Mouse (Mus musculus): ENCODE results near the gene Agpat4.
A peak's percentile ranks its signal among the peaks of the same experiment; 100 is the strongest.
"Not testable (repeated sequence)": the region's sequence is repeated elsewhere in the genome, so short reads cannot be mapped to it uniquely, and the experiment has no call there.

Gene Agpat4

DNA sequence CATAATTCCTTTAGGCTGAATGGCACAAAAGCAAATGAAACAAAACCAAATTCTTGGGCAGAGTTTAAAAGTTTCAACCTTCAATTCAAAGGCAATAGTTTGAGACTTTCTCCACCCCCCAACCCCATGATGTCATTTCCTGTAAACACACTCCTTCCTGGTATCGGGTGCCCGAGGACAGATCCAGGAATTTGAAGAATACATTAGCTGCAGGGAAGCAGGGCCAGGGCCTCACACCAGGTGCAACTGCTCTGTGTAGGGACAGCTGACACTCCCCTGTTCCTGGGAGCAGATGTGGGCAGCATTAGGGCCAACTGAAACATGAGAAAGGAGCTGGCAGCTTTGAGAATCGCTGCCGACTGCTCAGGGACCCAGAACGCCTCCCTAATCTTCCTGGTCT lies 76.6 kb downstream of the Agpat4 start:
- DNase-seq (ENCODE audit: inconsistent ontology term) = no peak

DNA sequence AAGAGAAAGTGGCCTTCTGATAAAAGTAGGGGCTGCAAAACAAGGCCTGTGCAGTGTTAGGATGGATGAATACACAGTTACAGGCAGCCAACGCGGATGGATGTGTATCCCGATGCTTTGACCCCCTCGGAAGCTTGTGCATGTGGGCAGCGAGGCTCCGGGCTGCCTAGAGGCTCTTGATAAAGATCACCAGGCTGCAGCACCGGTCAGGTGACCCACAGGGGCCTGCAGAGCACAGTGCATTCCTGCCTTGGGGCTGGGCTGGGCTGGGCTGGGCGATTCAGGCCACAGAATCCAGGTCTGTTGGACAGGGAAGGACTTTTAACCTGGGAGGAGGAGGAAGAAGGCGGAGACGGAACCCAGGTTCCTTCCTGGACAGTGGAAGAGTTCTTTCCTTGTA lies 77.1 kb downstream of the Agpat4 start:
- DNase-seq (ENCODE audit: inconsistent ontology term) = no peak

DNA sequence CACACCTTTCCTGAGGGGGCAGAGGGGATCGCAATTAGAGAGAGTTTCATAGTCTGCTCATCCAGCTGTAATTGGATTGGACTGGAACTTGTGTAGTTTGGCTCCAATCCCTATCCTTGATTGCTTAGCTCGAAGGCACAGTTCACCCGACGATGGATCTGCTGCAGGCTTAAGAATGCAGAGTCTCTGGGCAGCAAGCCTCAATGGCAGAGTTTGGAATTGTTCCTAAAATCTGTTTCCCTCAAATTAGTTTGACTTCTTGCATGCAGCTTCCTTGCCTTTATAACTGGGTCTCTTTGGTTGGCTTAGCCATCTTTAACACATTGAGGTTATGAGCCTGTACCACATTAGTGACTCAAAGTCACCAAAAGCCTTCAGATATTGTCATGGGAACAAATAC lies 81.4 kb downstream of the Agpat4 start:
- peak; percentile 72 for DNase-seq (ENCODE audit: inconsistent ontology term)

DNA sequence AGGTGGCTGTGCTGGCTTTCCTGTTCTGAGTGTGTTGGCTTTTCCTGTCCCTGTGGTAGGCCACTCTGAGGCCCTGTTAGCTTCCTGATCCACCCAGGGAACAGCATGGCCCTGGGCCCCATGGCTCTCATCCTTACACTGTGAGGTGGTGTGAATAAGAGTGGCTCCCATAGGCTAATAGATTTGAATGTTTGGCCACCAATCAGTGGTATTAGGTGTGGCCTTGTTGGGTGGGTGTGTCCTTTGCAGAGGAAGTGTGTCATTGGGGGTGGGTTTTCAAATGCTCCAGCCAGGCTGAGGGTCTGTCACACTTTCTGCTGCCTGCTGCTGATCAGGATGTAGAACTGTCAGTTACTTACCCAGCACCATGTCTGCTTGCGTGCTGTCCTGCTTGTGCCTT lies 82.6 kb downstream of the Agpat4 start:
- DNase-seq (ENCODE audit: inconsistent ontology term) = no peak

DNA sequence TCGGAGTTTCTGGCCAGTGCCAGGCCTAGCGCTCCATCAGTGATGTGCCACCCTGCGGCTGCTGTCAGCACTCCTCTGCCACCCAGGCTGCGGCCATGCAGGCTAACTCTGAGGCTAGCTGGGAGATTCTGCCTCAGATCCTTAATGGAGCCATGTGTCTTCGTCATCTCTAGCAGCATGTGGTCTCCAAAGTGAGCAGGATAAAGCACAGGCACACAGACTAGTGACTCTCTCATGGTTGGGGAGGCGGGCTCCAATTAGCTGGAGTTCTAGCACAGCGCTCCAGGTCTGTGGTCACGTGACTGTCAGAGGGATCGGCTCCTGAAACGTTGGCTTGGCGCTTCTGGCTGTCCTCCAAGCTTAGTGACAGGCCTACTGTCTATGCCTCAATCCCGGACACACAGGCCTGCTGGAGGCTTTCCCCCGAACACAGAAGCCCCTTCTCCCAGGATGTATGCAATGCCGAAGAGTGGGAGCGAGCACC lies 85.0 kb downstream of the Agpat4 start:
- peak; percentile 75 for DNase-seq (ENCODE audit: inconsistent ontology term)

DNA sequence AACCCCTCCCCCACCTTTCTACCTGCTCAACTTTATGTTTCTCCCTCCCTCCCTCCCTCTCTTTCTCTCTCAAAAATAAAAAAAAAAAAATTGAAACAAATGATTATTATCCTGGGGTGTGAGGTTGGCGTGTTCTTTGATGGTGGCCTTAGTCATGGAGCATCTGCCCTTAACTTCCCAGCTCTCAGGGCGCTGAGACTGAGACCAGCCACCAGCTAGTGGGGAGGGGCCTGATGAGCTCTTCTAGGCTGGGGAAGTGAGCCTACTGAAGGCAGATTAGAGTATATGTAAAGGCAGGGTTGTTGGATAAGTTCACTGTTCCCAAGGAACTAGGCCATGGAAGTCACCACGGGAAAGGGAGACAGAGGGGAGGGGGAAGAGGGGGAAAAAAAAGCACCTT lies 85.7 kb downstream of the Agpat4 start:
- no peak for DNase-seq (ENCODE audit: inconsistent ontology term)

DNA sequence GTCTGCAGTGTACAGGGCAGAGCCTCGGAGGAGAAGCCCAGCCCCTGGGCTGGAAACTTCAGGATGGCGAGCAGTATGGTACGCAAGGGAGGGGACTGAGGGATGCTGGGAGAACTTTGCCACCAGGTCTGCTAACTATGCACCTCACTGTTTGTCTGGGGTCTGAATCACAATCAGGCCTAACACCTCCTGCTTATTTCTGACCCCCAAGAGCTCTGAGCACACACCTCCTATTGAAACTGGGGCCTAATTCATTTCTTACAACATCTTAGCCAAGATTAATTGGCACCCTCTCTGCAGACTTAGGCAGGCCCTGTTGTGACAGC lies 86.1 kb downstream of the Agpat4 start:
- no peak for DNase-seq (ENCODE audit: inconsistent ontology term)

DNA sequence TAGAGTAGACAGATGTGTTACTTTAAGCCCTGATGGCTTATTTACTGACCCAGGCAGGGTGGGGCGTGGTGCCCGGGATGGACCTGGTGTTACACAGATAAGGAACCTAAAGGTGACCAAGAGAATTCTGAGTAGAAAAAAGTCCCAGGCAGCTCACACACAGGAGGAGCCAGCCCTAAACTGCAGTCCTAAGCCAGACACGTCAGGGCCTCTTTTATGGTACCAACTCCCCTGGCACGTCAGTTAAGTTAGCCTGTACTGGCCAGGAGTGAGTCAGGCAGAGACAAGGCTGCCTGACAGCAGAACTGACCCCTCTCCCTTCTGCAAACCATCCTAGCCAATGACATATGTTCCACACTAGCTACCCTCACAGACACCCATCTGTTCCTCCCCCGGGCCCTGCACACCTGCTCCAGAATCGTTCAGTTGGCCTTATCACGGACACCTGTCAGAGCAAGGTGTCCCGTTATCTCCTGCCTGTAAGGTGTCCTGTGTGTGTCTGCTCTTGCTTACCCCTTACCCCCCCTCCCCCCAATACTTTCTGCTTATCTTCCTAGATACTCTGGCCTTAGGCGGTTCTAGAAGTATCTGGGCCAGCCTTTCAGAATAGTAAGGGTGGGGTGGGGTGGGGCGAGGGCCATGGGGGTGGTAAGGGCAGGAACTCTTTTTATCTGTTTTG lies 86.7 kb downstream of the Agpat4 start:
- DNase-seq (ENCODE audit: inconsistent ontology term) = no peak

DNA sequence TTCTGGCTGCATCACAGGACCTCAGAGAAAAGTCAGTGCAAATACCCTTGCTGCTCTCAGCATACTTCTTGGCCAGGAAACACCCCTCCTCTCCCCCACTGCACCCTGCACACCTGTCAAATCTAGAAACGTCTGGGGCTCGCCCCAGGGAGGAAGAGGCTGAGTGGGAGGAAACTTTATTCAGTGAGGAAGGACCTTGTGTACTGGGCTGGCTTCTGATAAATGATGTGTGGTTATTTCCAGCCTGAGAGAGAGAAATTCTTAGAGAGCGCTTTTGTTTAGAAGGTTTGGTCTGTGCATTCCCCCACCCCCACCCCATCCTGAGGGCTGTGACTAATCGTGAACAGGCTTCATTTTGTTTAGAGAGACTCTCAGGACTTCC lies 87.2 kb downstream of the Agpat4 start:
- peak; percentile 94 for DNase-seq (ENCODE audit: inconsistent ontology term)

DNA sequence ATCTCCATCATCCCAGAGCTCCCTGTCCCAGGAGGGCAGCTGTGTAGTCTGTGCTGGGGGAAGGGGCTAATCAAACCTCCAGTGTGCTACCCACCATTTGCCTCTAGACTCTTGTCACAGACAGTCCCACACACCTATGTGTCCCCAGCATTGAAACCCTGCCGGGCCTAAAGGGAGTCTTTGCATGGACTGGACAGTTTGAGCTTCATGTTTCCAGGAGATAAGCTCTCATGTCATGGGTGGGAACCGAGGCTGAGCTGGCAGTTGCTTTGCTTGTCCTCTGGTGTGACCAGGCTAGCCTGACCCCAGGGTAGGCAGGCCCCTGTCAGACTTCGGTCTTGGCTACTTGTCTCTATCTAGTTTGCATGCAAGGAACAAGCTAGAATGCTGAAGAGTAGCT lies 87.7 kb downstream of the Agpat4 start:
- DNase-seq (ENCODE audit: inconsistent ontology term) = no peak

DNA sequence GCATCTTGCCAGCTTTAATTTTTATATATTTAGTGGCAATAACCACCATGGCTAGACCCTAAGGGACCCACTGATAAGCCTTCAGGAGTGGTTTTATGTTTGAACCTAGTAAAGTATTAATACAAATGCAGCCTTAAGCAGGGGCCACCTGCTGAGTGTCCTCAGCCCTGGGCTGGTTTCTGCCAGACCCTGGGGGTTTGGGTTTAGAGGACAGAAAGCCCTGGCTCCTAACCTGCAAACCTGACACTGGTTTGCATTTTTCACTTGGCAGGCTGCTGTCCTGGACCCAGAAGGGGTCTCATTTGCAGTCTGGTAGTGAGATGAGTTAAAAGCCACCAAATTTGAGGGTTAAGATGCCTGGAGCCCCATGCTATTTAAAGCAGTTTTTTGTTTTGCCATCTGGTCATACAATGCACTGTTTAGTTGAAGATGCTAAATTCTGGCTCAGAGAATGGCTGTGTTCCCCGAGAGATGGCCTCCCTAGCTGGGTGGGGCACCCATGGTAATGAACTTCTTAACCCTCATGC lies 88.6 kb downstream of the Agpat4 start:
- no peak for DNase-seq (ENCODE audit: inconsistent ontology term)

DNA sequence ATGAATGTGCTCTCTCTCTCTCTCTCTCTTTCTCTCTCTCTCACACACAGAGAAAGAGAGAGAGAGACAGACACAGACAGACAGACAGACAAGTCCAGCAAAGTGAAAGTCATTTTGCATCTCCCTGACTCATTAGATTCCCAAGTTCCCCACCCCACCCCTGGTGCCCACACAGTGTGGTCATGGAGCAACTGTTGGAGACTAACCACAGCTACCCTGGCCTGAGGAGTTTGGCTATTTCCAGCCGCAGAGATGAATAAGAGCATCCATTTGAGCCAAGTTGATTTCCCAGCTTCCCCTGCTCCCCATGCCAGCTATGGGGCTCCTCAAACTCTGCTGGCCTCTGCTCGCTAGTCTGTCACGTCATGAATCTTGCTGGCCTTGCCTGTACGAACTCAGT lies 91.0 kb downstream of the Agpat4 start:
- DNase-seq (ENCODE audit: inconsistent ontology term) = peak; percentile 85

DNA sequence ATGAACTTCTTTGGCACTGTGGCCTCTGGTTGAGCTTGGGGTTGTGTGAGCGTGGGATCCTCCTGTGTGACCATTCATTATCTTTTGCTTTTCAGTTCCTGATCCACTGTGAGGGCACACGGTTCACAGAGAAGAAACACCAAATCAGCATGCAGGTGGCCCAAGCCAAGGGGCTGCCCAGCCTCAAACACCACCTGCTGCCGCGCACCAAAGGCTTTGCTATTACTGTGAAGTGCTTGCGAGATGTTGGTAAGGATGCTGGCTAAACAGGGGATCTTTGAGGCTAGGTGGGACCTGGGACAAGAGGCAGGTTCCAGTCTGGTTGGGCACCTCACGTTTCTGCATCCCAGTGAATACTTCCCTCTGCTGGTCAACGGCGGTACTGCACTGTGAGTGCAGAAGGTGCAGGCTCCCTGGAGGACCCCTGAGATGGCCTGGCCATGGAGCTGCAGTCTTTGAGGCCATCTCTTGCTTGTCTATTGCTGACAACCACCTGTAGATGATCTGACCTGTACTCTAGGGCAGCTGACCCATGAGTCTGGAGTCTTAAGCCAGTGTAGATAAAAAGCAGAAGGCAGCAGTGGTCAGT lies 92.1 kb downstream of the Agpat4 start:
- peak; percentile 58 for DNase-seq (ENCODE audit: inconsistent ontology term)

DNA sequence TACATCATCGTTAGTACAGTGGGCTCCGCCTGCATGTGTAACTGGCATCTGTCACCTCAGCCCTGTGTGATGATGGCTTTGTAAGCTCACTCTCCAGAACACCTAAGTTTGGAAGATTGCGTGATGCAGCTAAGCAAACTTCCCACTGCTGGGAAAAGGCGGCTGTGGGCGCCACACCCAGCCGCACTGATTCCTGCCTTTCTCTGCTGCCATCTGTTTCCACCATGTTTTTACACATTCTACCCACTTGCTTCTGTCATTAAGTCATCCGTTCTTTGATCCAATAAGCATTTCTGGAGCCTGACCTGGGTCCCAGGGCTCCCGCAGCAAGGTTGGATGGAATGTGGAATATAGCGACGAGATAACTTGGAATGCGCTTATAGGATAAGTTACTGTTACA lies 93.4 kb downstream of the Agpat4 start:
- no peak for DNase-seq (ENCODE audit: inconsistent ontology term)

DNA sequence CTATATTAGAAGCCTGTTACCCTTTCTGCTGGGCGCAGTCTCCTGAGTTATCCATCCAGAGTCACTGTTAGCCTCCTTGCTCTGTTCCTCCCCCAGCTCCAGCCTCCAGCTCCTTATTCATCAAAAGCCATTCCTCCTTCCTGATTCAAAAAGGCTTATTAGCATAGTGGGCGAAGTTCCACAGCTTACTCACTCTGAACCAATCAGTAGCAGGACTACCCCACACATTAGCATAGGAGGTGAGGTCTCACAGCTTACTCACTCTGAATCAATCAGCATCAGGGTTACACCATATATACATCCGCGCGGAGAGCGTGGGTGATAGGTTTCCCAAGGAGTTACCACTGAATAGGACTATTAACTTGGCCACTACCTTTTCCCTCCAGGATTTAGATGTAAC lies 93.8 kb downstream of the Agpat4 start:
- DNase-seq (ENCODE audit: inconsistent ontology term) = no peak

DNA sequence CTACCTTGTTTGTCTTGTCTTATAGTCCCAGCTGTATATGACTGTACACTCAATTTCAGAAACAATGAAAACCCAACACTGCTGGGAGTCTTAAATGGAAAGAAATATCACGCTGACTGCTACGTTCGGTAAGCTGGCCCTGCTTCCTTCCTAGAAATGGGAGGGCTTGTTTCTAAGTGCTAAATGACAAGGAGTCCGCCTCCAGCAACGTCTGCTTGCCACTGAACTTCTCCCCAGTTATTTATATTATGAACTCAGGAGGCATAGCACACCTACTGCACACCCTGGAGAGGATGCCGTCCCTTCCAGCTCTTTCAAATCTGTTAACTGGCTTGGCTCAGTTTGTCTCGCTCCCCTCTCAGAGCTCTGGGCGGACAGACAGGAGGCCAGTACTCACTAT lies 94.9 kb downstream of the Agpat4 start:
- DNase-seq (ENCODE audit: inconsistent ontology term) = no peak

DNA sequence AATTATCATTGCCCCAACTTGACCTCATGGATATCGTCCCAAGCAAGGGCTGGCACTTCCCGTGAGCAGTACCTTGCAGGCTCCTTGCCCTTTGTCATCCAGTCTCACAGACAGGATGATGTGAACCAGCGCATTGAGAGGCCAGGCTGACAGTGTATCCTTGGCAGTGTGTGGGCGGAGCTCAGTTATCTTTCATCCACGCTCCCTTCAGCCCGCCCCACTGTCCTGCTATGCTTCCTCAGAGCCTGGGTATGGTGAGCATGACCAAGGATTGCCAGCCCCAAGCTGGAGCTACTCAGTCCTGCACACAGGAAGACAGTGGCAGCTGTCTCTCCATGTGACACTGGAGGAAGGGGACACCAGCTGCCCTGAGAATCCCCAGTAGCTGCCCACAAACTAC lies 97.7 kb downstream of the Agpat4 start:
- DNase-seq (ENCODE audit: inconsistent ontology term) = no peak

DNA sequence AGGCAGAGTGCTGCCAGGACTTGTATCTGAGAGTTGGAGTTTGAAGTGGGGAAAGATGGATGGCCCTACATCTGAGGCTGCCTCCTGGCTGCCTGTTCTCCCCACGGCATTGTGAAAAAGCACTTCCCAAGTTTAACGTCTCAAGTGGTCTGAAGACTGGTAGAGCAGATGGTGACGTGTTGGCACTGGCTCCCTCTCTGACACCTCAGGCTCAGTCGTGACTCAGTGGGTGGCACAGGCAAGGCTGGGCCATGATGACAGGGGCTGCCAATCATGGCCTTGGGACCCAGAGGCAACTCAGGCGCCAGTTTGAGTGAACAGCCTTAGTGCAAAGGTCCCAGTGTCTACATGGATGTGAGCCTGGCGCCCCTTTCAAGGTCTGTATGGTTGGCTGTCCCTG lies 103.4 kb downstream of the Agpat4 start:
- DNase-seq (ENCODE audit: inconsistent ontology term) = no peak

DNA sequence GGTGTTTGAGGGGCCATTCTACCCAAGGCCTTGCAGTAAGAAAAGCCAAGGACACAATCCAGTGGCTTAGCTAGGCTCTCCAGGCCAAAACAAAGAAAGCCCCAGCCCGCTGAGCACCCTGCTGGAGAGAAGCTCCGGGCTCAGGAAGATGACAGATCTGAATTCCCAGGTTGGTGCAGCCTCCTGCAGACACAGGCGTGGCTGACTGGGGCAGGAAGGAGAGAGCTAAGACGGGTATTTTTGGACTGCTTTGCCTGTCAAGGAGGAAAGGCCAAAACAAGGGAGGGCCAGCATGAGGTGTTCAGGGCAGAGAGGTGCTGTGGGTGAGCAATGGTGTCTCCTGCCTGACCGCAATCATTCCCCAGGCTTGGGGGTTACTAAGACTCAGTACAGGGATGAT lies 105.2 kb downstream of the Agpat4 start:
- DNase-seq (ENCODE audit: inconsistent ontology term) = no peak

DNA sequence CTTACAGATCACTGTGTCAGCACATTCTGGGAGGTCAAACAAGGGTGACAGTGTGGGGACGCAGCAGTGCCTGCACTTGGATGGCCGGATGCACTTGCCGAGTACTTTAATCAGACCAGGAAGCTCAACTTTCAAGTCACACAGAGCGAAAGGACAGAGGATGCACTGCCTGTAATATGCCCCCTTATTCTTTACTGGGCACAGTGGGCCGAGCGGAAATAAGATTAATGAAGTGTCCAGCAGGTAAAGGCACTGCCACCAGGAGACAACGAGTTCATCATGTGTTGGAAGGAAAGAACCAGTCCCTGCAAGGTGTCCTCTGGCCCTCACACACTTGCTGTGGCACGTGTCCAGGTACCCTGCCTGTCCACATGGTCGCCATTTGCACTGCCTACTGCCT lies 105.6 kb downstream of the Agpat4 start:
- DNase-seq (ENCODE audit: inconsistent ontology term) = no peak

DNA sequence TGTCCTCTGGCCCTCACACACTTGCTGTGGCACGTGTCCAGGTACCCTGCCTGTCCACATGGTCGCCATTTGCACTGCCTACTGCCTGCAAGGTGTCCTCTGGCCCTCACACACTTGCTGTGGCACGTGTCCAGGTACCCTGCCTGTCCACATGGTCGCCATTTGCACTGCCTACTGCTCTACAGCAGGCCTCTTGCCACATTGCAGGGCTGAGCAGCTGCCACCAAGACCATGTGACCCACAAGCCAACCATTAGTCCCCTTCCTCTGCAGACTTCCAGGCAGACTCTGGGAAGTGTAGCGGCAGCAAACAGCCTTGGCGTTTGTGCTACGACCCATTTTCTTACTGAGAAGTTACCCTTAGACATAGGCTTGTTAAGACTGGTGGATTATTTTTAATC lies 106.0 kb downstream of the Agpat4 start:
- DNase-seq (ENCODE audit: inconsistent ontology term) = not testable (repeated sequence)

DNA sequence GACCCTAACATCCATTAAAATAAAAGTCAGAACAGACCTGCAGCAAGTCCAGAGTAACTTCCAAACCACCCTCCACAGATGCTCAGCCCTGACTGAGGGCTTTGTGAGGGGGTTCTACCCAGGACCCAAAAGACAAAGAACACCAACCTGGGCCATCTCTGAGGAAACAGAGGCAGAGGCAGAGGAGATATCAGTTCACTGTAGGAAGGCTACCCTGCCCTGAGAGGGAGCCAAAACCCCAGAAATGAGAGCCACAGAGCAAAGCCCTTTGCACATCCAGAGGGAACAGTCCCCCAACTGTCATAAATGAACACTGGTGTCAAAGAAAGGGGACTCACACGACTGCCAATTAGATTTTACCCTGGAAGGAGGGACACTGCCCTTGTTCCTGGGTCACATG lies 106.7 kb downstream of the Agpat4 start:
- no peak for DNase-seq (ENCODE audit: inconsistent ontology term)

DNA sequence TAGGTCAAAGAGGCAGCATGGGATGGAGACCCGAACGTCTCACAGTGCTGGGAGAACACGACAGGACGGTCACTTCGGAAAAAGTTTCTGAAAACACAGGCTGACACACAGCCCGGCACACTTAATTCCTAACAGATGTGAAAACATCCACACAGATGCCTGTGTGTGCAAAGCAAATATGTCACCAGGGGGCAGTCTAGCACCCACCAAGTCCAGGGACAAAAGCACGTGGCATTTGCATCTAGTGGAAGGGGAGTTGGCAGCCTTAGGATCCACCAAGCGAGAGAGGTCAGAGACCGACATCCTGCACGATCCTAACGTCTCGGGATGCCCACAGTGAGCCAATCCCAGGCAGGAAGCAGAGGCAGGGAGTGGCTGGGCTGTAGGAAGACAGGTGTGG lies 108.0 kb downstream of the Agpat4 start:
- no peak for DNase-seq (ENCODE audit: inconsistent ontology term)

DNA sequence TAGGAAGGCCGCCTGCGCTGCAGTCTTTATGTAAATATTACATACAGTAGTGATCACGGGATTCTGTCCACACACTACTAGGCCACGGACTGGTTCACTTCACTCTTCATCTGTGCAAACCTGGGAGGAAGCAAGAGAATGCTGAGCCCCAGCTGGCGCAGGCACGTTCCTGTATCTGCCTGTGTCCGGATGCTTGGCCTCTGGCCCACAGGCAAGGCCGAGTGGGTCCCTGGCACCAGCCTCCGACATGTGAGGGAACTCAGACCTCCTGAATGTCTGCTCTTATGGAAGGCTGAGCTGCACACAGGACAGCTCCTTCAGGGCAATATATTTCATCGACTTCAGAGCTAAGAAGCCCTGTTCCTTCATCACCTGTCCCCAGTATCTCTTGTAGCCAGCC lies 109.5 kb downstream of the Agpat4 start:
- DNase-seq (ENCODE audit: inconsistent ontology term) = no peak
